Comparison of ENCODE assay signal across 21 mouse cellular contexts in genomic region chr4:5486786-5487185, GRCm38 (mm10).
"Had no signal": no experiment of that assay in that cellular context is flagged by ENCODE, and none has a peak within 500 bp of the region (broad histone marks: within the 10 kb centered on the region; RNA-seq: fewer than 3 reads in every experiment).

No protein-coding gene starts in this region.

- H3K4me2 ChIP-seq: limb, embryonic 12.5 days; limb, embryonic 15.5 days; liver, embryonic 11.5 days; midbrain, embryonic 13.5 days; neural tube, embryonic 13.5 days had no signal

- H3K27me3 ChIP-seq: limb, embryonic 12.5 days; limb, embryonic 15.5 days; megakaryocyte, embryonic 14.5 days; midbrain, embryonic 13.5 days; neural tube, embryonic 13.5 days had no signal

- H3K4me3 ChIP-seq: limb, embryonic 12.5 days; limb, embryonic 15.5 days; megakaryocyte, embryonic 14.5 days; midbrain, embryonic 10.5 days; midbrain, embryonic 13.5 days; myocyte; neural tube, embryonic 13.5 days had no signal

- H3K27ac ChIP-seq: limb, embryonic 12.5 days; limb, embryonic 15.5 days; liver, embryonic 14.5 days; midbrain, embryonic 10.5 days; midbrain, embryonic 13.5 days; neural tube, embryonic 13.5 days had no signal

- H3K9me3 ChIP-seq: limb, embryonic 12.5 days; limb, embryonic 15.5 days; megakaryocyte, embryonic 14.5 days; midbrain, embryonic 10.5 days; midbrain, embryonic 13.5 days; neural tube, embryonic 13.5 days had no signal

- H3K36me3 ChIP-seq: limb, embryonic 12.5 days; limb, embryonic 15.5 days; midbrain, embryonic 10.5 days; midbrain, embryonic 13.5 days; neural tube, embryonic 13.5 days had no signal

- ATAC-seq: inflammation-experienced regulatory T-cells, adult 6 months; intestine, embryonic 16.5 days; liver, postnatal 0 days; midbrain, embryonic 13.5 days; midbrain, embryonic 16.5 days had no signal

- DNase-seq: kidney, adult 18-20 months; kidney, adult 9 months; kidney, postnatal 25 days; left cerebral cortex, postnatal 4 days; liver, postnatal 0 days; retina, postnatal 1 day; right cerebral cortex, postnatal 25 days; thymus, adult 18-20 months; thymus, postnatal 36 days had no signal

- H3K9ac ChIP-seq: limb, embryonic 12.5 days; limb, embryonic 15.5 days; liver, embryonic 14.5 days; liver, postnatal 0 days; midbrain, embryonic 13.5 days; neural tube, embryonic 13.5 days had no signal

- H3K4me1 ChIP-seq: limb, embryonic 12.5 days; limb, embryonic 15.5 days; megakaryocyte, embryonic 14.5 days; midbrain, embryonic 10.5 days; midbrain, embryonic 13.5 days; neural tube, embryonic 13.5 days had no signal
